Comparison of ENCODE assay signal across 18 mouse cellular contexts in genomic region chr10:15031517-15031916, GRCm38 (mm10).
"Had no signal": no experiment of that assay in that cellular context is flagged by ENCODE, and none has a peak within 500 bp of the region (broad histone marks: within the 10 kb centered on the region; RNA-seq: fewer than 3 reads in every experiment).

No protein-coding gene starts in this region.

- H3K9ac ChIP-seq: liver, embryonic 12.5 days; liver, embryonic 14.5 days; midbrain, embryonic 12.5 days; neural tube, embryonic 13.5 days; neural tube, embryonic 15.5 days had no signal

- H3K4me2 ChIP-seq: liver, embryonic 12.5 days; midbrain, embryonic 12.5 days; neural tube, embryonic 13.5 days; neural tube, embryonic 15.5 days had no signal

- H3K36me3 ChIP-seq: liver, embryonic 12.5 days; midbrain, embryonic 10.5 days; midbrain, embryonic 12.5 days; neural tube, embryonic 13.5 days; neural tube, embryonic 15.5 days had no signal

- H3K27ac ChIP-seq: liver, embryonic 12.5 days; liver, embryonic 14.5 days; midbrain, embryonic 10.5 days; midbrain, embryonic 12.5 days; neural tube, embryonic 13.5 days; neural tube, embryonic 15.5 days had no signal

- ATAC-seq: liver, embryonic 12.5 days; midbrain, embryonic 16.5 days had no signal

- H3K9me3 ChIP-seq: liver, embryonic 12.5 days; midbrain, embryonic 10.5 days; midbrain, embryonic 12.5 days; neural tube, embryonic 13.5 days; neural tube, embryonic 15.5 days had no signal

- H3K4me1 ChIP-seq: liver, embryonic 12.5 days; midbrain, embryonic 10.5 days; midbrain, embryonic 12.5 days; neural tube, embryonic 13.5 days; neural tube, embryonic 15.5 days had no signal

- H3K27me3 ChIP-seq: liver, embryonic 12.5 days; midbrain, embryonic 12.5 days; neural tube, embryonic 13.5 days; neural tube, embryonic 15.5 days had no signal

- DNase-seq: lung, postnatal 10 days; midbrain, embryonic 14.5 days; retina, postnatal 1 day; right cerebral cortex, adult 18-20 months; right cerebral cortex, postnatal 25 days; right cerebral cortex, postnatal 4 days; spleen, adult 18-20 months; thymus, adult 18-20 months; thymus, postnatal 14 days; thymus, postnatal 36 days had no signal

- H3K4me3 ChIP-seq: liver, embryonic 12.5 days; midbrain, embryonic 10.5 days; midbrain, embryonic 12.5 days; myocyte; neural tube, embryonic 13.5 days; neural tube, embryonic 15.5 days had no signal
